Mouse (Mus musculus) testis, adult 2 months (tissue): ENCODE measurements around the gene Plxdc1.

Experiments used
- CTCF ChIP-seq: fragments of 200-500 bp; IDR thresholded peaks from 2 replicates; pipeline ENCODE4 v1.5.1; 2012; ENCODE audit warnings: low read depth, mild to moderate bottlenecking, inconsistent platforms, low read length, moderate library complexity; ENCODE audit not compliant: control insufficient read depth, insufficient read depth, insufficient replicate concordance
- POLR2A ChIP-seq: fragments of 200-500 bp; IDR thresholded peaks from 2 replicates; pipeline ENCODE4 v1.6.1; 2012; ENCODE audit warnings: low read depth, mild to moderate bottlenecking, inconsistent platforms, low read length, moderate library complexity; ENCODE audit not compliant: control insufficient read depth

- TF ChIP-seq POLR2A (no peak), CTCF (no peak)
Observed at GRCm38 (mm10) chr11:97928905-97929304, 57.3 kb downstream of the Plxdc1 start.
